Mouse (Mus musculus) myocyte (in vitro differentiated cells): ENCODE measurements around the gene Gm10188.

ENCODE experiments used
- E2F4 ChIP-seq: IDR thresholded peaks from one replicate; pipeline ENCODE4 v1.6.1; 2011; ENCODE audit warnings: mild to moderate bottlenecking, control low read depth, moderate library complexity; ENCODE audit not compliant: insufficient read depth
- MAX ChIP-seq: IDR thresholded peaks from one replicate; pipeline ENCODE4 v1.6.1; 2011; ENCODE audit warnings: low read depth, mild to moderate bottlenecking, control low read depth
- POLR2A ChIP-seq: IDR thresholded peaks from one replicate; pipeline ENCODE4 v1.6.1; 2011; ENCODE audit warnings: low read depth, mild to moderate bottlenecking, control low read depth, moderate library complexity; ENCODE audit not compliant: insufficient read length
- POLR2AphosphoS2 ChIP-seq: IDR thresholded peaks from one replicate; pipeline ENCODE4 v1.6.1; 2011; ENCODE audit warnings: low read depth, control low read depth; ENCODE audit not compliant: insufficient read length
- TCF3 ChIP-seq: IDR thresholded peaks from one replicate; pipeline ENCODE4 v1.6.1; 2011; ENCODE audit warnings: low read depth, control low read depth; ENCODE audit not compliant: insufficient read length
- USF1 ChIP-seq: IDR thresholded peaks from one replicate; pipeline ENCODE4 v1.6.1; 2011; ENCODE audit warnings: low read depth, mild to moderate bottlenecking, control low read depth, moderate library complexity

DNA sequence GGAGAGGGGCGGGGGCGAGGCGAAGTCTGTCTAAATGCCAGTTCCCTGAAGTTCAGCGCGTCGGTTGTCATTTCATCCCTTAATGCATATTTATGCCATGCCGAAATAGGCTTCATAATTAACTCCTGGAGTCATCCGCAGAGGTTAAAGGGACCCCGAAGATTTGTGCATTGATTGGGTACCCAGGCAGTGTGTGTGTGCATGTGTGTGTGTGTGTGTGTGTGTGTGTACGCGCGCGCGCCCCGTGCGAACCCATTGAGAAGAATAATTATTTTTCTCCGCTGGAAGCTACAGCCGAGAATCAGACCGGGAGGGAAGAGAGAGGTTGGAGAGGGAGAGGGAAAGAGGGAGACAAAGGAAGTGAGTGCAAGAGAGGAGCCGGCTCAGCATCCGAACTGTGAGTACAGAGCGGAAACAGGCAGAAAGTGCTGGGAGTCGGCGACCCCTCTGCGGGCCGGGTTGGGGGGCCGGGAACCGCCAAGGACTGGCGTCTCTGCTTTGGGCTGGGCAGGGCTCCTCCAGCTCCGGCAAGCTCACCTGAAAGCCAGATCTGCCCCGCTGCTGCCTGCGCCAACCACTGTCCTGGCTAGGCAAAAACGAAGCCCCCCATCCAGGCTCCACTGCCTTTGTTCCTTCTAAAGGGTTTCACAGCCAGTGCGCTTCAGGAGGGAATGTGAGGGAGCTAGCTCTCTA lies 38.3 kb downstream of the Gm10188 start, which contains the start of the genes Lemd1 and AC124108.1:
- TF ChIP-seq POLR2A: no peak
- no peak for TF ChIP-seq MAX
- no peak for TF ChIP-seq TCF3
- TF ChIP-seq USF1: no peak
- no peak for TF ChIP-seq E2F4
- TF ChIP-seq POLR2AphosphoS2: no peak
